Mouse (Mus musculus) lung, postnatal 0 days (tissue): ENCODE measurements at regions not wholly inside any gene's neighbourhood (a gene's known extent, or its start where the extent isn't known, plus 50 kb on each side); places are given as distances from the start of the nearest gene placed in this dataset.

Experiments
- CTCF ChIP-seq: IDR thresholded peaks from 2 replicates; pipeline ENCODE4 v1.5.1; 2016; ENCODE audit warnings: antibody characterized with exemption, mild to moderate bottlenecking
- EP300 ChIP-seq: IDR thresholded peaks from 2 replicates; pipeline ENCODE4 v1.6.1; 2016; ENCODE audit warnings: antibody characterized with exemption, mild to moderate bottlenecking, control low read depth

DNA sequence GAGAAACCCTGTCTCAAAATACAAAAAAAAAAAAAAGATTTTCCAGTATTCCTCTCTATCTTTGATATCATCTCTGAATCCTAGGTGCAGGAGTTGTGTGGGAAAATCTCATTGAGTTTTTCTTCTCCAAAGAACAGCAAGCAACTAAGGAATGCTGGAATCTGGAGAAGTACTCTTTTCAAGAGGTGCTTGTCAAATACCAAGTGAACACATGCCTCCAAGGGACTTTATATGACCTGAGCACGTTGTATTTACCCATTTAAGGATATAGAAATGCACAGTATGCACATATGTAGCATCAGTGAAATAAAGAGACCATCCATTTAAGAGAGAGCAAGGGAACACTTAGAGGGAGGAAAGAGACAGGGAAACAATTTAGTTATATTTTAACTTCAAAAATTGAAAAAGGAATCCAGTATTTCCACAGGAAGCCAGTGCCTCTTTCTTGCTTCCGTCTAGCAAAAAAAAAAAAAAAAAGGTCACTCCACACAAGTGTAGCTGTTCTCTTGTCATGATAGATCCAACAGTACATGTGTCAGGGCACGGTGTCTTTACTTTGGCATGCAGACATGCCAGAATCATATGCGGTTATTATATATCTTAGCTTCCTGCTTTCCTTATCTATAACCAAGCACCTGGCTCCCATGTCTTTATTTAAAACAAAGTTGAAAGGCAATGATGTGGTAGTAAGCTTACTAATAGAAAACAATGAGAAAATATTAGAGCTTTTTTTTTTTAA is 212.1 kb upstream of the Etaa1 start:
- no peak for TF ChIP-seq CTCF
- TF ChIP-seq EP300: peak; percentile 78
